Mouse (Mus musculus): ENCODE measurements at regions not wholly inside any gene's neighbourhood (a gene's known extent, or its start where the extent isn't known, plus 50 kb on each side); places are given as distances from the start of the nearest gene placed in this dataset.
"Not testable (repeated sequence)": the region's sequence is repeated elsewhere in the genome, so short reads cannot be mapped to it uniquely, and the experiment has no call there.

- ChIA-PET CTCF (no interaction called here), POLR2A (interaction anchor here in 1 of 4 experiments (0.7 kb wide), 1 partner anchor 155 kb away, joined by 3 read pairs; no protein-coding TSS in a partner anchor)
Observed at GRCm38 (mm10) chr14:74306717-74307307, 333.8 kb upstream of the Htr2a start.

GRCm38 (mm10) chr14:74309451-74309850 lies 331.2 kb upstream of the Htr2a start:
- CTCF ChIA-PET, POLR2A ChIA-PET: not testable (repeated sequence)

- ChIA-PET POLR2A (no interaction called here), CTCF (no interaction called here)
Observed at GRCm38 (mm10) chr14:74327291-74327690, 313.3 kb upstream of the Htr2a start.

- ChIA-PET CTCF (no interaction called here), POLR2A (no interaction called here)
Observed at GRCm38 (mm10) chr14:74350751-74351150, 289.9 kb upstream of the Htr2a start.

GRCm38 (mm10) chr14:74352286-74352685 lies 288.4 kb upstream of the Htr2a start:
- ChIA-PET POLR2A (no interaction called here), CTCF (no interaction called here)

- ChIA-PET POLR2A (no interaction called here), CTCF (no interaction called here)
Observed at GRCm38 (mm10) chr14:74358730-74359444, 281.8 kb upstream of the Htr2a start.

GRCm38 (mm10) chr14:74359663-74360552 lies 280.7 kb upstream of the Htr2a start:
- CTCF ChIA-PET = no interaction called here
- POLR2A ChIA-PET = interaction anchor here in 1 of 4 experiments (0.6 kb wide), 1 partner anchor 31 kb away, joined by 3 read pairs; no protein-coding TSS in a partner anchor

- CTCF ChIA-PET = no interaction called here
- POLR2A ChIA-PET = no interaction called here
Observed at GRCm38 (mm10) chr14:74384481-74384880, 256.2 kb upstream of the Htr2a start.

- CTCF ChIA-PET = interaction anchor here in 1 of 4 experiments (0.7 kb wide), 1 partner anchor 99 kb away, joined by 9 read pairs; no protein-coding TSS in a partner anchor
Observed at GRCm38 (mm10) chr14:74392419-74392818, 248.2 kb upstream of the Htr2a start.

GRCm38 (mm10) chr14:74397202-74397601 lies 243.4 kb upstream of the Htr2a start:
- ChIA-PET CTCF (no interaction called here), POLR2A (no interaction called here)

More at GRCm38 (mm10) chr14:74392419-74392818, 248.2 kb upstream of the Htr2a start:
- POLR2A ChIA-PET = no interaction called here

- CTCF ChIA-PET = no interaction called here
Observed at GRCm38 (mm10) chr14:74409441-74409840, 231.2 kb upstream of the Htr2a start.

GRCm38 (mm10) chr14:74428226-74428625 lies 212.4 kb upstream of the Htr2a start:
- ChIA-PET POLR2A (no interaction called here), CTCF (no interaction called here)

More at GRCm38 (mm10) chr14:74409441-74409840, 231.2 kb upstream of the Htr2a start:
- POLR2A ChIA-PET = no interaction called here

GRCm38 (mm10) chr14:74464027-74464682 lies 176.5 kb upstream of the Htr2a start:
- ChIA-PET POLR2A (no interaction called here), CTCF (no interaction called here)

GRCm38 (mm10) chr14:74495504-74495903 lies 145.1 kb upstream of the Htr2a start:
- ChIA-PET POLR2A (no interaction called here), CTCF (no interaction called here)

- ChIA-PET POLR2A (no interaction called here), CTCF (no interaction called here)
Observed at GRCm38 (mm10) chr14:74511521-74511920, 129.1 kb upstream of the Htr2a start.

GRCm38 (mm10) chr14:74516451-74516850 lies 124.2 kb upstream of the Htr2a start:
- CTCF ChIA-PET = no interaction called here
- POLR2A ChIA-PET = no interaction called here

GRCm38 (mm10) chr14:74519531-74519930 lies 121.1 kb upstream of the Htr2a start:
- ChIA-PET CTCF (no interaction called here), POLR2A (no interaction called here)

GRCm38 (mm10) chr14:74521669-74522068 lies 119.0 kb upstream of the Htr2a start:
- ChIA-PET POLR2A (no interaction called here), CTCF (no interaction called here)

- CTCF ChIA-PET = no interaction called here
- POLR2A ChIA-PET = no interaction called here
Observed at GRCm38 (mm10) chr14:74527246-74527645, 113.4 kb upstream of the Htr2a start.

- POLR2A ChIA-PET = no interaction called here
- CTCF ChIA-PET = no interaction called here
Observed at GRCm38 (mm10) chr14:74529368-74529951, 111.2 kb upstream of the Htr2a start.

Measured in embryonic stem cell, embryonic (primary cell).